Mouse (Mus musculus) limb, embryonic 13.5 days (tissue): ENCODE measurements around the gene Rai14. TPM values are rescaled to one million over a fixed set of nuclear protein-coding genes. Genes with fewer than 3 reads are reported as not detected.

Experiments
- ATAC-seq: fragments of 200-750 bp; cut with Nextera tagmentation; 2 replicates; pipeline ENCODE4 v1.8.0; 2017; ENCODE audit warnings: low read depth, moderate number of reproducible peaks, moderate TSS enrichment; ENCODE audit not compliant: low FRiP score
- H3K27ac ChIP-seq: fragments of 300-500 bp; sonication (generic); 2 replicates; pipeline ENCODE4 v1.5.1; 2015; ENCODE audit warnings: inconsistent platforms, mild to moderate bottlenecking, moderate library complexity
- H3K27me3 ChIP-seq: fragments of 300-500 bp; sonication (generic); 2 replicates; pipeline ENCODE4 v1.6.1; 2015; ENCODE audit warnings: mild to moderate bottlenecking, inconsistent platforms
- H3K36me3 ChIP-seq: fragments of 300-500 bp; sonication (generic); 2 replicates; pipeline ENCODE4 v1.6.1; 2015; ENCODE audit warnings: inconsistent platforms, mild to moderate bottlenecking, moderate library complexity
- H3K4me1 ChIP-seq: fragments of 300-500 bp; sonication (generic); 2 replicates; pipeline ENCODE4 v1.6.1; 2015; ENCODE audit warnings: inconsistent platforms
- H3K4me2 ChIP-seq: fragments of 300-500 bp; sonication (generic); replicated peaks from 2 replicates; pipeline ENCODE4 v1.6.1; 2015; ENCODE audit warnings: inconsistent platforms, mild to moderate bottlenecking, moderate library complexity
- H3K4me3 ChIP-seq: fragments of 300-500 bp; sonication (generic); 2 replicates; pipeline ENCODE4 v1.5.1; 2015; ENCODE audit warnings: moderate library complexity, mild to moderate bottlenecking, inconsistent platforms
- H3K9ac ChIP-seq: fragments of 300-500 bp; sonication (generic); 2 replicates; pipeline ENCODE4 v1.6.1; 2015; ENCODE audit warnings: mild to moderate bottlenecking, inconsistent platforms
- H3K9me3 ChIP-seq: fragments of 300-500 bp; sonication (generic); 2 replicates; pipeline ENCODE4 v1.6.1; 2016; ENCODE audit warnings: inconsistent platforms
- WGBS: fragments of 180-500 bp; shearing (Covaris S2); methylation state at CpG from one replicate; pipeline ENCODE4 v1.1.7; 2015; 5-methylcytosine and 5-hydroxymethylcytosine counted together
- polyA plus RNA-seq: library from polyadenylated mRNA; unstranded; fragments of >200 nt; fragmentation: Nextera tagmentation; extraction: Ambion mirVana; gene quantifications from 2 replicates; pipeline ENCODE4 v1.2.1, GENCODE M21; 2015

Rai14 gene
- polyA plus RNA-seq, 1 experiment from 2014 or later = 63.7 TPM

DNA sequence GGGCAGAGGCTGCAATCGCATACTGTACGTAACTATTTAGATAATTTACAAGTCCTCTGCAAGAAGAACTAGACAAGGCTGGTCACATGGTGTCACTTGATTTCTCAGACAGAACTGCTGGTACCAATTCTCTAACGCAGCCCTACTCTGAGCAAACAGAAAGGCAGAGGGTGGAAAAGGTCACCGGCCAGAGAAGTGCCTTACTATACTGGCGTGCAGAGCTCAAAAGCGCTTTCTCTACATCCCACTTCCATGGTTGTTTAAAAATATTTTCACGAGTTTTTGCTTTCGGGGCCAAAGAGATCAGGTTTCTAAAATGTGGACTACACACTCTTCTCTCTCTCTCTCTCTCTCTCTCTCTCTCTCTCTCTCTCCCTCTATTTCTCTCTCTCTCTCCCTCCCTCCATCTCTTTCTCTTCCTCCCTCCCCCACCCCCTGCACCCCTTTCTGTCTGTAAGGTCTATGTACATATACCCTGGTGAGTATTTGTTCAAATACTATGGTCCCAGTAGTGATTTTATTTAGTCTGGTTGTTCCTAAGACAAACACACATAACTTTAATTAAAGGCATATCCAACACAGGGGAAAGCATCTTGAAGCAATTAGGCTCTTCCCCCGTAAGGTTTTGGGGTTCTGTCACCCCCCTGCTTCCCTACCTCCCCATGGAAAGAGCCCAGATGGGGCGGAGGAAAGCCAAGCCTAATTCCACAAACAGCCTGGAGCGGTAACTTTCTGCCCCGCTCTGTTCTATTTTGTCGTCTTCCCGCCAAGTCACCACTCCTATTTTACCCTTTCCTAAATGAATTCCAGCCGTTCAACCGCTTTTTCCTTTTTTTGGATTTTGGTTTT lies 86.1 kb downstream of the Rai14 start:
- 0 out of 2 replicates have a peak overlapping the region, but pooled peaks have one; percentile 14 for H3K9ac ChIP-seq
- no peaks in the 10 kb centered on the region for H3K9me3 ChIP-seq
- H3K27ac ChIP-seq = peak overlapping the region; percentile 93
- H3K4me1 ChIP-seq = peaks cover 77% of the 10 kb centered on the region
- H3K4me2 ChIP-seq = peak overlapping the region; percentile 48
- H3K36me3 ChIP-seq = peaks cover 20% of the 10 kb centered on the region
- H3K4me3 ChIP-seq = no peak overlapping the region
- peak; percentile 75 for ATAC-seq
- H3K27me3 ChIP-seq = no peaks in the 10 kb centered on the region
- 13% methylated on average over 16 of the region's 16 CpGs for WGBS

DNA sequence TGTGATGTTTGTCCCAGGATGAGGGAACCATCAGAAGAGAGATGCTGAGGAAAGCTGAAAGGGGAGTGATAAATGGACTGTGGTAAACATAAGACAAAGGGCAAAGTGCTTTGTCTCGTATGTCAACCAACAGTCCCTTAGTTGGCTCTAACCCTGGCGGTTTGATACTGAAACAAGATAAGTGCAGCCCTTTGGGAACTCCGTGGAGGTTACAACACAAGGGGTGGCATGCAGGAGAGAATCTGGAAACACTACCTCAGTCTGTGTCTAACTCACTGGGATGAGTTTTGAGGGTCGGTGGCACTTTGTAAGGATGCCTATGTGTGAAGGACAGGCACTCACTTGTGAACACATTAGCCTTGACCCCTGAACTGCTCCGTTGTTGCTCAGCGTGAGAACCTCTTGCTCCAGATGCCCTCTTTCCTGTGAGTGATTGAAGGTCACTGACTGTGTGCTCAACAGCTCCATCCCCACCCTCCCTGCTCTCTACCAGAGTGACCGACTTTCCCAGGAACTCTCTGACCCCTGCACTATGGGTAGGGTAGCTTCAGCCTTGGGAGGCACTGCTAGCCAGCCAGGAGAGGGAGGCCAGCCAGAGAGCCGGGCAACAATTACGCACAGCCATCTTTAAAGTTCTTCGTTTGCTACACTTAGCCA lies 90.7 kb downstream of the Rai14 start:
- no peak for ATAC-seq
- Histone ChIP-seq H3K4me3 (no peak overlapping the region), H3K9ac (no peak overlapping the region), H3K4me1 (peaks cover 80% of the 10 kb centered on the region), H3K36me3 (peaks cover 7% of the 10 kb centered on the region), H3K4me2 (no peak overlapping the region), H3K27ac (no peak overlapping the region), H3K9me3 (peaks cover 3% of the 10 kb centered on the region), H3K27me3 (no peaks in the 10 kb centered on the region)
- WGBS = 45% methylated on average over 10 of the region's 10 CpGs

DNA sequence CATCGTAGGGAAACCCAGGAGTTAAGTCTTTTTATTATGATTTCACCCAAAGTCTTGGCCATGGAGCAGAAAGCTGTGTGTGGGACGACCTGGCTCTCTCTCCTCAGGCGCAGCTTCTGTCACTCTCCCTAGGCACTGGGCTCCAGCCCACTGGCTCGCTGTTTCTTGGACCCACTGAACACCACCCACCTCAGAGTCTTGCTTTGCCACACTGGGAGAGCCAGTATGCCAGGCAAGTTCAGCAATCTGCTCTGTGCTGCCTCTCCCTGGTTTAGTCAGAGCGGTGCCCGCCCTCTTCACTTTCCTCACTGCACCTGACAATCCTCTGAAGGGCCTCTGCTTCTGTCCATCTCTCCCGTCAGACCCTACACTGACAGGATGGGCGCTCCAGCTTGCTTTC lies 93.2 kb downstream of the Rai14 start:
- 88% methylated on average over 8 of the region's 8 CpGs for WGBS
- peaks cover 15% of the 10 kb centered on the region for H3K36me3 ChIP-seq
- no peaks in the 10 kb centered on the region for H3K27me3 ChIP-seq
- no peak overlapping the region for H3K9ac ChIP-seq
- no peak overlapping the region for H3K4me2 ChIP-seq
- H3K4me3 ChIP-seq = no peak overlapping the region
- H3K4me1 ChIP-seq = peaks cover 66% of the 10 kb centered on the region
- ATAC-seq = no peak; the same call in 1 of the 2 replicates
- peak overlapping the region; percentile 83 for H3K27ac ChIP-seq
- H3K9me3 ChIP-seq = peaks cover 7% of the 10 kb centered on the region

DNA sequence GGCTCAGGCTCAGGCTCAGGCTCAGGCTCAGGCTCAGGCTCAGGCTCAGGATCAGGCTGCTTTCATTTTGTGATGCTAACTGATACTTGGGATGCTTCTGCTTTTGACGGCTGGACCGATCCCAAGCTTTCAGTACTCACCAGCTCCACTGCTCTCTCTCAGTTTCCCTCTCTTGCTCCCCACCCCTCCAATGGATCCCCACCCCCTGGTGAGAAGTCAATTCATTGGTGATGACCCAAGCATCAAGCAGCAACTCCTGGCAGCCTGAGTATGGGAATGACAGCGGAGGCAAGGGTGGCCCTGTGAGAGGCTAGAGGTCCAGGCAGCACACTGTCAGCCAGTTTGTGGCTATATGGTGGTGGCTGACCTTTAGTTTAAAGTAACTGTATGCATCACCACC lies 94.7 kb downstream of the Rai14 start:
- H3K27ac ChIP-seq = no peak overlapping the region; the same call in 1 of the 2 replicates
- ATAC-seq = no peak
- H3K36me3 ChIP-seq = peaks cover 15% of the 10 kb centered on the region
- H3K27me3 ChIP-seq = no peaks in the 10 kb centered on the region
- peaks cover 64% of the 10 kb centered on the region for H3K4me1 ChIP-seq
- no peak overlapping the region for H3K4me3 ChIP-seq
- no peak overlapping the region for H3K4me2 ChIP-seq
- WGBS = 96% methylated on average over 3 of the region's 3 CpGs
- no peak overlapping the region for H3K9ac ChIP-seq
- peaks cover 7% of the 10 kb centered on the region for H3K9me3 ChIP-seq

DNA sequence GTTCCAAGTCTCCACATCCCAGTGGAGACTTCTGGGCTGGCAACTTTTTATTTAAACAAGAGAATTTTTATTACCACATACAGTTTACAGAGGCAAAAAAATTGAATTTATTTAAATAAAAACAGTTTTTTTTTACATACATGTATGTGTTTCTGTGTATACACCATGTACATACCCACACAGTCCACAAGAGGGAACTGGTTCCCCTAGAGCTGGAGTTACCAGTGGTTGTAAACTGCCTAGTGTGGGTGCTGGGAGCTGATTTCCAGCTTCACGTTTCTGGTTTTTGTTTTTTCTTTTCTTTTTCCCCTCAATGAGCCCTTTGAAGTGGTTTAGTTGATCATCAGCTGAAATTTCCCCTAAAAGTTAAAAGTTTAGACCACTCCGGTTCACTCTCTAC lies 96.1 kb downstream of the Rai14 start:
- peaks cover 61% of the 10 kb centered on the region for H3K4me1 ChIP-seq
- H3K27me3 ChIP-seq = no peaks in the 10 kb centered on the region
- ATAC-seq = no peak
- no peak overlapping the region for H3K27ac ChIP-seq
- peaks cover 7% of the 10 kb centered on the region for H3K9me3 ChIP-seq
- H3K36me3 ChIP-seq = peaks cover 15% of the 10 kb centered on the region
- WGBS = 92% methylated on average over 2 of the region's 2 CpGs
- no peak overlapping the region for H3K9ac ChIP-seq
- H3K4me2 ChIP-seq = no peak overlapping the region
- H3K4me3 ChIP-seq = no peak overlapping the region

DNA sequence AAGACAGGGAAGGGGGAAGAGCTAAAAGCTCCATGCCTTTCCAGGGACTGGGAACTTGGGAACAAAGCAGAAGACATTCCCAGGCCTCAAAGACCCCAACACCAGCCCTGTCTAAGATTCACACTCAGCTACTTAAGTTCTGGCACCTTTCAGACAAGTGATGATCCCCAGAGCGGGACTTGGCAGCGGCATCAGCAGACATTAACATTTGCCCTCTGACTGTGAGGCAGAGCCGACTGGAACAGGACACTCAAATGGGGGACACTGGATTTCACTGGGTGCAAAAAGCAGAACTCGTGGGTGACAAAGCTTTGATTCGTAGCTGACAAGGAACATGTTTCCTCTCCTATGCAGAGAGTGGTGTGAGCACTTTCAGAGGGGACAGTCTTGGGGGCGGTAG lies 98.4 kb downstream of the Rai14 start:
- Histone ChIP-seq H3K4me1 (peaks cover 39% of the 10 kb centered on the region), H3K4me2 (peak overlapping the region; percentile 0; the same call in 1 of the 2 replicates), H3K27ac (peak overlapping the region; percentile 82), H3K4me3 (no peak overlapping the region), H3K9ac (0 out of 2 replicates have a peak overlapping the region, but pooled peaks have one; percentile 25), H3K36me3 (peaks cover 15% of the 10 kb centered on the region), H3K9me3 (peaks cover 7% of the 10 kb centered on the region), H3K27me3 (no peaks in the 10 kb centered on the region)
- WGBS = 45% methylated on average over 6 of the region's 6 CpGs
- ATAC-seq = no peak

DNA sequence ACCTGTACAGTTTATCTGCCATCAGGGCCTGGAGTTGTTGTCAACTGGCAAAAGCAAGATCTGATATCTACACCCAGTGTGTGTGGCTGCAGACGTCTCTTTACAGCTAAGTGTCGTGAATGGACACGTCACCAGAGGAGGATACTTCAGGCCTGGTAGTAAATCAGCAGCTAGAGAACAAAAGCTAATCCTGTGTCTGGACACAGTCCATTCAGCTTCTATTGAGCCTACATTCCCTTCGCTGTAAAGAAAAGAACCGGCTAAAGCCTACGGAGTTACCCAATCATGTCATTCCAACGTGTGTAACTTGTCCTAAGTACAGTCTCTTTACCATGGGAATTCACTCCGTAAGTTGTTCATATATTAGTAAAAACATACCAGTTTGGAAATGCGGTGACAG lies 103.4 kb downstream of the Rai14 start:
- Histone ChIP-seq H3K27ac (no peak overlapping the region), H3K4me2 (no peak overlapping the region), H3K36me3 (peaks cover 27% of the 10 kb centered on the region), H3K9me3 (no peaks in the 10 kb centered on the region), H3K27me3 (no peaks in the 10 kb centered on the region), H3K9ac (no peak overlapping the region), H3K4me3 (no peak overlapping the region), H3K4me1 (peaks cover 43% of the 10 kb centered on the region)
- 84% methylated on average over 9 of the region's 9 CpGs for WGBS
- ATAC-seq = no peak

DNA sequence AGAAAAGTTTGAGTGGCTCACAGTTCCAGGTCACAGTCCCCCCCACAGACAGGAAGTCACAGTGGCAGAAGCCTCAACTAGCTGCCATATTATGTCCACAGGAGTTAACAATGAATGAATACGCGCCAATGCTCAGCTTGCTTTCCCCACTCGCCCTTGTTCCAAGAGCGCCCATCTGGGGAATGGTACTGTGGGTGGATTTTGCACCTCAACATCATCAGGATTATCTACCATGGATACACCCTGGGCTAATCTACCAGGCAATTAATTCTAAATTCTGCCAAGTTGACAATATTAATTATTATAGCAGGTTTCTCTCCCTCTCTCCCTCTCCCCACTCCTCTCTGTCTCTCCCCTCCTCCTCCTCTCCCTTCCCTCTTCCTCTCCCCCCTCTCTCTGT lies 105.3 kb downstream of the Rai14 start:
- WGBS = 50% methylated on average over 4 of the region's 4 CpGs
- Histone ChIP-seq H3K9ac (no peak overlapping the region), H3K27me3 (no peaks in the 10 kb centered on the region), H3K4me2 (no peak overlapping the region), H3K4me1 (peaks cover 27% of the 10 kb centered on the region), H3K27ac (peak overlapping the region; percentile 28; the same call in 1 of the 2 replicates), H3K36me3 (peaks cover 46% of the 10 kb centered on the region), H3K4me3 (no peak overlapping the region), H3K9me3 (peaks cover 2% of the 10 kb centered on the region; the same call in 1 of the 2 replicates)
- ATAC-seq = no peak

DNA sequence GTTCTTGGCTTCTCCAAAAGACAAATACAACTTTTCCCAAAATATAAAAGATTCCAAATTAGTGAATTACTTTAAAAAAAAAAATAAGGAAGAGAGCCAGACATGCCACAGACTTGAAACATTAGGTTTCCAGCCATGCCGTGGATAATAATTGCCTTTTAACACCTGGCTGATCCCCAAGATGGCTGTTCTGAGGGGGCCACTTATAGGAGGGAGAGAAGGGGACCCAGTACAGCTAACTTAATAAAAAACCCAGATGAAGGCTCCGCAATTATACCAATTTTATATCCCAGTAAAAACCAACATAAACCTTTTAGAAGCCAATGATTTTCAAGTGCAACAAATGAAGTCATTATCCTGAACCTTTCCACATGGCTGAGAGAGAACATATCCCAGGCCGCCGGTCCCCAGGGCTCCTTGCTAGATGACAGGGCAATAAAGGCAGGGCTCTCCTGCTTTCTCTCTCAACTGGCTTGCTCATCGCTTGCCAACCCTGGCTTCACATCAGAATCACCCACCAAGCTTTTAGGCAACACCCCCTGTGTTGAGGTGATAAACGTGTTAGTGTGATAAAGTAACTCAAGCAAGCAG lies 105.8 kb downstream of the Rai14 start:
- Histone ChIP-seq H3K4me1 (peaks cover 26% of the 10 kb centered on the region), H3K4me3 (no peak overlapping the region), H3K27me3 (no peaks in the 10 kb centered on the region), H3K4me2 (no peak overlapping the region), H3K9me3 (peaks cover 7% of the 10 kb centered on the region; the same call in 1 of the 2 replicates), H3K36me3 (peaks cover 51% of the 10 kb centered on the region), H3K9ac (no peak overlapping the region), H3K27ac (peak overlapping the region; percentile 28; the same call in 1 of the 2 replicates)
- WGBS = 24% methylated on average over 6 of the region's 6 CpGs
- ATAC-seq = peak; percentile 88

DNA sequence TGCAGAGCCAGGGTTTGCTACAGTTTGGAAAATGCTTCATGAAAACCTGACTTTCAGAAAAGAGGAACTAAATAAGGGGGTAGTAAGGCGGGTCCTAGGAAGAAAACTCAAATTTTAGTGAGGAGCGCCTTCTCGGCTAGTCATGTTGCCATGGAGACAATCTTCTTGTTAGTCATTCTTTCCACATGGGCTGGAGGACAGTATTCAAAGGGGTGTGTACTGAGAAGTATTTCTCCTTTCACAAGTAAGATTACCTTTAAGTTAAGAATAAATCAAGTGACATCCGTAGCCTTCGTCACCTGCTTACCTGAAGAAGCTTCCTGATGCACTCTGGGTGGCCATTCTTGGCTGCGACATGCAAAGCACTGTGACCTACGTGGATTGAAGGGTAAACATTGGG lies 115.0 kb downstream of the Rai14 start:
- WGBS = 76% methylated on average over 7 of the region's 7 CpGs
- Histone ChIP-seq H3K27me3 (no peaks in the 10 kb centered on the region), H3K36me3 (peaks cover 15% of the 10 kb centered on the region), H3K9me3 (peaks cover 7% of the 10 kb centered on the region; the same call in 1 of the 2 replicates), H3K4me2 (0 out of 2 replicates have a peak overlapping the region, but pooled peaks have one; percentile 7), H3K27ac (peak overlapping the region; percentile 75), H3K4me1 (peaks cover 65% of the 10 kb centered on the region), H3K4me3 (no peak overlapping the region), H3K9ac (no peak overlapping the region)
- ATAC-seq = no peak

DNA sequence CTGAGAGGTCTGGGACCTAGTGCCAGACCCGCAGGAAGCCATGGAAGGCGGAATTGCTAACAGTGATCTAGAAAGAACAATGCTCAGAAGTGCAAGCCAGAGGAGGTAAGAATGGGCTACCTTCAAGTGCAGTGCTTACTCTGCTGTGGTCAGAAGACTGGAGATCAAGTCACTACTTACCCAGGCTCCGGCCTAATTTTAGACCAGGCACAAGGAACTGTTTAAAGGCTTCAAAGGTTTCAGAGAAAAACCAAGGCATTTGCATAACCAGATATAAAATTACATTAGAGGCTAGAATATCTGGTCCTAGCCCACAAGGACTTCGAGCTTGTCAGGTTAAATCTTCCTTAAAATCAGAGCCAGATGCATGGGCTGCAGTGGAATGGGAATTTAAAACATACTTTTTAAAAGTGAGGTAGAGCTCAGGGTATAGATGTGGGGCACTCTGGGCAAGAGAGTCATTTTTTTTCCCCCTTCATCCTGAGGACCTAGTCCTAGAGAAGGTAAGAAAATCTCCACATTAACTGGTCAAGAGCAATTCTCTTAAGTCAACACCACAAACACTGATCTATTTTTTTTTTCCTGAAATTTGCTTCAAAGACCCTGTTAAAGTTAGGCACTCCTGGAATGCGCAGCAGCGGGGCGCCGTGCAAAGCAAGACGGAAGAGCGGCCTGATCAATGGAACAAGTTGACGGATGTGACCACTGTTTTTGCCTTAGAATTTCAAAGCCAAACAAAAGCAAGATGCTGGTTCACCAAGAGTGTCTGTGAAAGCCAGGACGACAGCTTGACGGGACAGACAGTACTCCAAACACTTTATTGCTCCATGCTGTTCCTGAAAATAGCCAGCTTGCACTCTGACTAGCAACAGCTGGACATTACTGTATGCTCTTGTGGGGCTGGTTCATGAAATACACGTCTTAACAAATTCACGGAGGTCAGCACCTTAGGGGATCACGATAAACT lies 115.9 kb downstream of the Rai14 start:
- Histone ChIP-seq H3K4me2 (peak overlapping the region; percentile 7; the same call in 1 of the 2 replicates), H3K27ac (peak overlapping the region; percentile 75), H3K9ac (no peak overlapping the region; the same call in 1 of the 2 replicates), H3K4me1 (peaks cover 67% of the 10 kb centered on the region), H3K4me3 (no peak overlapping the region), H3K27me3 (no peaks in the 10 kb centered on the region), H3K9me3 (no peaks in the 10 kb centered on the region), H3K36me3 (peaks cover 6% of the 10 kb centered on the region)
- 25% methylated on average over 16 of the region's 16 CpGs for WGBS
- ATAC-seq = peak; percentile 22; the same call in 1 of the 2 replicates
